Mouse (Mus musculus) spleen, adult 2 months (tissue): ENCODE results near the gene Aspm. TPM values are rescaled to one million over a fixed set of nuclear protein-coding genes. Genes with fewer than 3 reads are reported as not detected.

Experiments
- DNase-seq, 2 experiments: peaks; one replicate each; pipeline versions ENCODE4 v3.0.0 to v3.0.0-alpha.2; 2012 to 2021; ENCODE audit warnings: low spot score in 2 of 2, low read depth in 1 of 2
- H3K27ac ChIP-seq: fragments of 200-500 bp; 2 replicates; pipeline ENCODE4 v1.5.1; 2012; ENCODE audit warnings: low read length, inconsistent platforms; ENCODE audit not compliant: insufficient read depth
- H3K27me3 ChIP-seq: fragments of 200-500 bp; 2 replicates; pipeline ENCODE4 v1.6.1; 2012; ENCODE audit warnings: mild to moderate bottlenecking, moderate library complexity, low read length, inconsistent platforms; ENCODE audit not compliant: control insufficient read depth, insufficient read depth
- H3K36me3 ChIP-seq: fragments of 200-500 bp; 2 replicates; pipeline ENCODE4 v1.6.1; 2012; ENCODE audit warnings: mild to moderate bottlenecking, low read length, inconsistent platforms; ENCODE audit not compliant: control insufficient read depth, insufficient read depth
- H3K4me1 ChIP-seq: fragments of 200-500 bp; 2 replicates; pipeline ENCODE4 v1.6.1; 2011; ENCODE audit warnings: inconsistent platforms; ENCODE audit not compliant: control insufficient read depth, insufficient read depth, insufficient read length
- H3K4me3 ChIP-seq: fragments of 200-500 bp; 2 replicates; pipeline ENCODE4 v1.5.1; 2011; ENCODE audit warnings: mild to moderate bottlenecking, inconsistent platforms; ENCODE audit not compliant: insufficient read depth, insufficient read length; ENCODE audit errors: extremely low read depth
- CTCF ChIP-seq: fragments of 200-500 bp; IDR thresholded peaks from 2 replicates; pipeline ENCODE4 v1.5.1; 2011; ENCODE audit warnings: mild to moderate bottlenecking, inconsistent platforms; ENCODE audit not compliant: insufficient read depth, insufficient read length, insufficient replicate concordance; ENCODE audit errors: extremely low read depth
- POLR2A ChIP-seq: fragments of 200-500 bp; IDR thresholded peaks from 2 replicates; pipeline ENCODE4 v1.6.1; 2011; ENCODE audit warnings: low read depth, low read length, inconsistent platforms
- WGBS: fragments of 180-500 bp; shearing (Covaris S2); methylation state at CpG from one replicate; pipeline ENCODE4 v1.1.7; 2018; 5-methylcytosine and 5-hydroxymethylcytosine counted together
- polyA plus RNA-seq: library from polyadenylated mRNA; depleted of rRNA; stranded (reverse); fragments of >200 nt; gene quantifications from 2 replicates; pipeline ENCODE4 v1.2.3, GENCODE M21; 2012

Gene Aspm
- polyA plus RNA-seq, 1 experiment = 0.77 TPM

DNA sequence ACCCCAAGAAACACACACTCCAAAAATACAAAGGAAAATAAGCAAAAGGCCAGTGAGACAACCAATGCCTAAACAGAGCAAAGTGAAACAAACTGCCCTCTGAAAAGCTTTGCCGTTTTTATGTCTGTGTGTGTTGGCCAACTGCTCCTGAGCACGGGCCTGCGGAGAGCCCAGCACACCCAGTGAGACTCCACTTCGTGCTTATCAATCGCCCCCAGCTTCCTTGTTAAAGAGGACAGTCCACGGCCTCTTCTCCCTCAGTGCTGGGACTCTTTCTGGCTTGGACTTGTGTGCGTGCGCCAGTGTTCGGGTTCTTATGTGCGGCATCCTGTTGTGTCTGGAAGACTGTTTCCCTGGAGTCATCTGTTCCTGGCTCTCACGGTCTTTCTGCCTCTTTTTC is 11.4 kb downstream of the Aspm start:
- WGBS = 83% methylated on average over 11 of the region's 11 CpGs
- Histone ChIP-seq H3K27ac (no peak overlapping the region), H3K4me1 (no peaks in the 10 kb centered on the region), H3K36me3 (no peaks in the 10 kb centered on the region), H3K27me3 (no peaks in the 10 kb centered on the region), H3K4me3 (no peak overlapping the region)
- DNase-seq = no peak
- TF ChIP-seq CTCF (no peak), POLR2A (no peak)

DNA sequence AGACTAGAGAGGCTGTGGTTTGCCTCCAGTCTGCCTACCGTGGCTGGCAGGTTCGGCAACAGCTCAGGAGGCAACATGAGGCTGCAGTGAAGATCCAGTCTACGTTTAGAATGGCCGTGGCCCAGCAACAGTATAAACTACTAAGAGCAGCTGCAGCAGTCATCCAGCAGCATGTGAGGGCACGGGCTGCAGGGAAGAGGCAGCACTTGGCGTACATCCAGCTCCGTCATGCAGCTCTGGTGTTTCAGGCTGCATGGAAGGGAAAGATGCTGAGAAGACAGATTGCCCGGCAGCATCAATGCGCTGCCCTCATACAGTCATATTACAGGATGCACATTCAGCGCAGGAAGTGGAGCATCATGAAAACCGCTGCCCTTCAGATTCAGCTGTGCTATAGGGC is 24.3 kb downstream of the Aspm start:
- 97% methylated on average over 11 of the region's 11 CpGs for WGBS
- no peaks in the 10 kb centered on the region for H3K27me3 ChIP-seq
- no peaks in the 10 kb centered on the region for H3K4me1 ChIP-seq
- TF ChIP-seq POLR2A (no peak), CTCF (no peak)
- peaks cover 5% of the 10 kb centered on the region for H3K36me3 ChIP-seq
- no peak overlapping the region for H3K4me3 ChIP-seq
- no peak for DNase-seq
- no peak overlapping the region for H3K27ac ChIP-seq

DNA sequence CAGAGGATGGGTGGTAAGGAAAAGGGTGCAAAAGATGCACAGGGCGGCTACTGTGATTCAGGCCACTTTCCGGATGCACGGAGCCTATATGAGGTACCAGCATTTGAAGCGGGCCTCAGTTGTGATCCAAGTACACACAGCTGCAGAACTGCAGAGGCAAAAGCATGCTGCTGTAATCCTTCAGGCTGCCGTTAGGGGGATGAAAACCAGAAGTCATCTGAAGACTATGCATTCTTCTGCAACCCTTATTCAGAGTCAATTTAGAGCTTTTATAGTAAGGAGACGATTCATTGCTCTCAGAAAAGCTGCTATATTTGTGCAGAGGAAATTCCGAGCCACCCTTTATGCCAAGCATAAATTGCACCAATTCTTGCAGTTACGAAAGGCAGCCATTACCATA is 25.7 kb downstream of the Aspm start:
- H3K4me1 ChIP-seq = no peaks in the 10 kb centered on the region
- H3K4me3 ChIP-seq = no peak overlapping the region
- WGBS = 94% methylated on average over 8 of the region's 8 CpGs
- no peak for TF ChIP-seq POLR2A
- TF ChIP-seq CTCF = no peak
- peaks cover 5% of the 10 kb centered on the region for H3K36me3 ChIP-seq
- no peak for DNase-seq
- no peaks in the 10 kb centered on the region for H3K27me3 ChIP-seq
- H3K27ac ChIP-seq = no peak overlapping the region

DNA sequence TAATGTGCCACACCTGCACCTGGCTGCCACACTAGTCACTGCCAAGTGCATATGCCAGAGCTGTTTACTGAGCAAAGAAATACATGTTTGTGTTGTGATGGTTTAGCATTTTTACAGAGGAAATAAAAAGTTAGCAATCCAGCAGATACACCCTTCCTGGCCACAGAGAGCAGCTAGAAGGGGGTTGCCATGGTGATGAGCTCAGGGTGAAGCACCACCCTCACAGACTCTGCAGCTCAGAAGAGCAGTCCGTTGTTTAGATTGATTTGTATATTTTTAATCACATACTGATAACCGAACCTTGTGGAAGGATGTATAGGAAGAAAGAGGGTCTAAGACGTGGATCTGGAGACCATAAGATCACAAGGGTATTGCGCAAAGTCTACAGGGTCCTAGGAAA is 26.6 kb downstream of the Aspm start:
- peaks cover 5% of the 10 kb centered on the region for H3K36me3 ChIP-seq
- no peak for DNase-seq
- WGBS = 93% methylated on average over 4 of the region's 4 CpGs
- H3K27me3 ChIP-seq = no peaks in the 10 kb centered on the region
- no peak overlapping the region for H3K4me3 ChIP-seq
- no peaks in the 10 kb centered on the region for H3K4me1 ChIP-seq
- TF ChIP-seq CTCF = no peak
- TF ChIP-seq POLR2A = no peak
- no peak overlapping the region for H3K27ac ChIP-seq

DNA sequence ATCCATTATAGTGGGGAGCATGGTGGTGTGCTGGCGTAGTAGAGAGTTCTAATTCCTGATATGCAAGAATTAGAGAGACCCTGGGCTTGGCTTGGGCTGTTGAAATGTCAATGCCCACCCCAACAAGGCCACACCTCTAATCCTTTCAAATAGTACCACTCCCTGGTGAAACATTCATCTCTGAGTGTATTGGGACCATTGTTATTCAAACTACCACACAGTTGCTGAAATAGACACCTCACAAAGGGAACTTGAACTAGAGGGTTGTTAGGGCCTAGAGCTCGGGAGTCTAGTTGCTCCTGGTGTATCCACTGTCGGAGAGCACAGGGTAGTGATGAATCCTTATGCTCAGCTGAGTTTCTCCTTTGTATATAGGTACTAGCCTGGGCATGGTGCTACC is 40.1 kb downstream of the Aspm start:
- DNase-seq = no peak
- H3K36me3 ChIP-seq = peaks cover 4% of the 10 kb centered on the region
- 90% methylated on average over 3 of the region's 3 CpGs for WGBS
- TF ChIP-seq CTCF = no peak
- no peak for TF ChIP-seq POLR2A
- H3K27me3 ChIP-seq = no peaks in the 10 kb centered on the region
- no peaks in the 10 kb centered on the region for H3K4me1 ChIP-seq
- no peak overlapping the region for H3K27ac ChIP-seq
- no peak overlapping the region for H3K4me3 ChIP-seq

DNA sequence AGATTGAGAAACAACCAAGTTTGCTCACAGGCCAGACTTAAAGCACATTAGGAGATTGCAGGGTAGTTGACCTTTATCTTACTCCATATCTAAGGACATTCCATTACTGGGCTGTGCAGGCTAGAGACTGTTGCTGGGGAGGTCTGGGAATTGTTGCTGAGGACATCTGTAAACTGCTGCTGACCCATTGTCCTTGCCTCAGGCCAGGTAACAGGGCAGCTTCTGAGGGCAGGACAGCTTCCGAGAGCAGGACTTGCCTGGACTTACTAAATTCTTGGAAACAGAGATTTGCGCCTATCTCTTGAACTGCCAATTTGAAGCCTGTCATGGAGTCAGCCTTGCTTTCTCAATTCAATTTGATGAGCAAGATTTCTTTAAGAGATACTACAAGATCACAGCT is 40.8 kb downstream of the Aspm start:
- Histone ChIP-seq H3K27me3 (no peaks in the 10 kb centered on the region), H3K36me3 (peaks cover 4% of the 10 kb centered on the region), H3K4me3 (no peak overlapping the region), H3K27ac (no peak overlapping the region), H3K4me1 (no peaks in the 10 kb centered on the region)
- DNase-seq = no peak
- 93% methylated on average over 2 of the region's 2 CpGs for WGBS
- TF ChIP-seq CTCF = no peak
- no peak for TF ChIP-seq POLR2A

DNA sequence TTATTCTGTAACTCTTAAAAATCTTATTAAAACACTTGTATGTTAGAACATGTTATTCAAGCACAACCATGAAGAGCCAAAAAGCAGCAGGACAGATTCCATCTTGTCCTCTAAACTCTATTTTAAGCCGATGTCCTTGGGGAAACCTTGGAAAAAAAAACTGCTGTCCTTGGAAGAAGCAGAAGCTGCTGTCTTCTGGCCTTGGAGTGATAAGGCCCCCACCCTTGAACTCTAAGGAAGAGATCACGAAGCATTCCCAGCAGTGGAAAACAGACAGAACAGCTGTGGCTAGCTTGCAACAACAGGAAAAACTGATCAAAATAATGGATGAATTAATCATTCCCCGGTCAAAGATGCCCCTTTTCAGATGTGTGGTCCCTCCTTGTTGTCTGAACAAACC is 41.6 kb downstream of the Aspm start:
- no peaks in the 10 kb centered on the region for H3K4me1 ChIP-seq
- H3K27me3 ChIP-seq = no peaks in the 10 kb centered on the region
- H3K4me3 ChIP-seq = no peak overlapping the region
- DNase-seq = no peak
- H3K27ac ChIP-seq = no peak overlapping the region
- WGBS = 92% methylated on average over 3 of the region's 3 CpGs
- TF ChIP-seq CTCF (no peak), POLR2A (no peak)
- H3K36me3 ChIP-seq = peaks cover 4% of the 10 kb centered on the region
